Mouse (Mus musculus) Patski (cell line): ENCODE results near the gene BC051019. TPM values are rescaled to one million over a fixed set of nuclear protein-coding genes. Genes with fewer than 3 reads are reported as not detected.

Experiments used
- ATAC-seq: fragments of 100-300 bp; one replicate; pipeline ENCODE4 v1.8.0; 2021
- CTCF ChIA-PET: fragments of 350-600 bp; sonication (Branson Sonifier 250); formaldehyde crosslinking; loops from one replicate; lab custom pipeline; 2022; ENCODE audit warnings: inconsistent platforms; lab: Charles Lee
- POLR2A ChIA-PET: fragments of 350-600 bp; sonication (Branson Sonifier 250); formaldehyde crosslinking; loops from one replicate; lab custom pipeline; 2022; ENCODE audit warnings: antibody characterized with exemption, inconsistent platforms; lab: Charles Lee
- DNase-seq: peaks from one replicate; pipeline ENCODE4 v3.0.0-alpha.2; 2011; ENCODE audit warnings: low read depth, low spot score
- H3K27me3 ChIP-seq: fragments of 371-371 bp; one replicate; pipeline ENCODE4 v1.5.1; 2021
- CTCF ChIP-seq: fragments of 100-300 bp; IDR thresholded peaks from one replicate; pipeline ENCODE4 v1.5.1; 2021
- in situ Hi-C: fragments of 300-500 bp; cut with MboI; formaldehyde crosslinking; loops from 3 replicates; pipeline ENCODE4 v1.11.1; 2018; ENCODE audit warnings: low pct_unique_long_range_greater_than_20kb, mixed read lengths
- polyA plus RNA-seq: library from polyadenylated mRNA; unstranded; gene quantifications from one replicate; pipeline ENCODE4 v1.2.3, GENCODE M21; 2021

The BC051019 gene
- polyA plus RNA-seq, 1 experiment from 2014 or later, result 0.55 TPM

GRCm38 (mm10) chr7:109710069-109710468, 13.6 kb downstream of the BC051019 start:
- CTCF ChIA-PET, result interaction anchor here (1.5 kb wide), 1 partner anchor 9 kb away, joined by 6 read pairs; no protein-coding TSS in a partner anchor
- H3K27me3 ChIP-seq, result no peaks in the 10 kb centered on the region
- no peak for TF ChIP-seq CTCF
- in situ Hi-C loops, result loop anchor here (25.0 kb wide), 3 partner anchors 173 to 548 kb away; partner anchors contain the start of gene Zfp143
- DNase-seq (no peak), ATAC-seq (no peak)
- POLR2A ChIA-PET, result no interaction called here

GRCm38 (mm10) chr7:109708961-109709382, 14.7 kb downstream of the BC051019 start:
- peak; percentile 94 for ATAC-seq
- in situ Hi-C loops, result loop anchor here (5.0 to 25.0 kb wide), 4 partner anchors 172 to 547 kb away; partner anchors contain the start of gene Zfp143
- TF ChIP-seq CTCF, result no peak
- ChIA-PET CTCF (interaction anchor here (1.2 to 1.6 kb wide), 5 partner anchors 10 to 184 kb away, joined by 4 to 6 read pairs (median 4); no protein-coding TSS in a partner anchor), POLR2A (interaction anchor here (0.6 to 0.7 kb wide), 3 partner anchors 179 to 919 kb away, joined by 3 to 5 read pairs (median 4); partner anchors contain the start of gene Zfp143)
- H3K27me3 ChIP-seq, result no peaks in the 10 kb centered on the region
- no peak for DNase-seq

GRCm38 (mm10) chr7:109707023-109707785, 16.4 kb downstream of the BC051019 start:
- ATAC-seq, result peak; percentile 18
- DNase-seq, result no peak
- H3K27me3 ChIP-seq, result no peaks in the 10 kb centered on the region
- CTCF ChIA-PET, result interaction anchor here (0.7 to 2.1 kb wide), 13 partner anchors 12 to 186 kb away, joined by 3 to 10 read pairs (median 4); no protein-coding TSS in a partner anchor
- TF ChIP-seq CTCF, result peak; percentile 85
- in situ Hi-C loops, result loop anchor here (5.0 to 25.0 kb wide), 4 partner anchors 170 to 545 kb away; partner anchors contain the start of gene Zfp143
- POLR2A ChIA-PET, result no interaction called here

GRCm38 (mm10) chr7:109704461-109704860, 19.2 kb downstream of the BC051019 start:
- no peak for TF ChIP-seq CTCF
- ChIA-PET CTCF (interaction anchor here (1.5 to 1.7 kb wide), 3 partner anchors 10 to 28 kb away, joined by 3 read pairs; no protein-coding TSS in a partner anchor), POLR2A (interaction anchor here (1.2 to 1.5 kb wide), 2 partner anchors 38 to 67 kb away, joined by 3 to 5 read pairs; no protein-coding TSS in a partner anchor)
- in situ Hi-C loops, result loop anchor here (25.0 kb wide), 3 partner anchors 167 to 542 kb away; partner anchors contain the start of gene Zfp143
- ATAC-seq (no peak), DNase-seq (no peak)
- H3K27me3 ChIP-seq, result no peaks in the 10 kb centered on the region

- H3K27me3 ChIP-seq, result no peaks in the 10 kb centered on the region
- TF ChIP-seq CTCF, result no peak
- no peak for DNase-seq
- POLR2A ChIA-PET, result interaction anchor here (1.2 to 1.5 kb wide), 2 partner anchors 38 to 67 kb away, joined by 3 to 5 read pairs; no protein-coding TSS in a partner anchor
- ATAC-seq, result no peak
- CTCF ChIA-PET, result interaction anchor here (1.5 kb wide), 1 partner anchor 25 kb away, joined by 3 read pairs; no protein-coding TSS in a partner anchor
- in situ Hi-C loops, result loop anchor here (25.0 kb wide), 3 partner anchors 167 to 542 kb away; partner anchors contain the start of gene Zfp143
These were observed 19.7 kb downstream of the BC051019 start for GRCm38 (mm10) chr7:109704016-109704377.

- peak; percentile 59 for DNase-seq
- TF ChIP-seq CTCF, result no peak
- ChIA-PET CTCF (interaction anchor here (1.5 kb wide), 1 partner anchor 26 kb away, joined by 3 read pairs; no protein-coding TSS in a partner anchor), POLR2A (interaction anchor here (1.5 kb wide), 1 partner anchor 66 kb away, joined by 5 read pairs; no protein-coding TSS in a partner anchor)
- ATAC-seq, result peak; percentile 84
- no peaks in the 10 kb centered on the region for H3K27me3 ChIP-seq
- in situ Hi-C loops, result loop anchor here (25.0 kb wide), 3 partner anchors 166 to 541 kb away; partner anchors contain the start of gene Zfp143
These were observed 20.2 kb downstream of the BC051019 start, which contains the start of the genes St5 and Akip1 for GRCm38 (mm10) chr7:109703190-109704015. Gene St5, minus strand, starts transcription at chr7:109703605. Gene Akip1, plus strand, starts transcription at chr7:109703690.

- POLR2A ChIA-PET, result no interaction called here
- DNase-seq (no peak), ATAC-seq (no peak)
- H3K27me3 ChIP-seq, result no peaks in the 10 kb centered on the region
- in situ Hi-C loops, result loop anchor here (25.0 kb wide), 3 partner anchors 165 to 540 kb away; partner anchors contain the start of gene Zfp143
- CTCF ChIA-PET, result no interaction called here
- TF ChIP-seq CTCF, result no peak
These were observed 20.9 kb downstream of the BC051019 start for GRCm38 (mm10) chr7:109702721-109703120.

- no peaks in the 10 kb centered on the region for H3K27me3 ChIP-seq
- peak; percentile 59 for TF ChIP-seq CTCF
- in situ Hi-C loops, result loop anchor here (25.0 kb wide), 3 partner anchors 163 to 538 kb away; partner anchors contain the start of gene Zfp143
- ATAC-seq (no peak), DNase-seq (no peak)
- ChIA-PET POLR2A (no interaction called here), CTCF (interaction anchor here (1.3 kb wide), 1 partner anchor 17 kb away, joined by 3 read pairs; no protein-coding TSS in a partner anchor)
These were observed 23.4 kb downstream of the BC051019 start for GRCm38 (mm10) chr7:109700213-109700612.

- ATAC-seq (no peak), DNase-seq (no peak)
- ChIA-PET CTCF (no interaction called here), POLR2A (no interaction called here)
- no peak for TF ChIP-seq CTCF
- H3K27me3 ChIP-seq, result no peaks in the 10 kb centered on the region
- in situ Hi-C loops, result no loop called here
These were observed 28.3 kb downstream of the BC051019 start for GRCm38 (mm10) chr7:109695339-109695726.
